Mouse (Mus musculus) embryonic facial prominence, embryonic 15.5 days (tissue): Measurements from ENCODE around the gene Mfsd2b. TPM values are rescaled to one million over a fixed set of nuclear protein-coding genes. Genes with fewer than 3 reads are reported as not detected.
"Not testable (repeated sequence)": the region's sequence is repeated elsewhere in the genome, so short reads cannot be mapped to it uniquely, and the experiment has no call there.

Source experiments
- ATAC-seq: fragments of 200-750 bp; cut with Nextera tagmentation; 2 replicates; pipeline ENCODE4 v1.8.0; 2017; ENCODE audit warnings: low read depth, moderate TSS enrichment; ENCODE audit not compliant: insufficient number of reproducible peaks, low FRiP score, low TSS enrichment
- H3K27ac ChIP-seq: fragments of 300-500 bp; sonication (generic); replicated peaks from 2 replicates; pipeline ENCODE4 v1.5.1; 2015; ENCODE audit warnings: mild to moderate bottlenecking, inconsistent platforms
- H3K27me3 ChIP-seq: fragments of 300-500 bp; sonication (generic); 2 replicates; pipeline ENCODE4 v1.6.1; 2015; ENCODE audit warnings: inconsistent platforms
- H3K36me3 ChIP-seq: fragments of 300-500 bp; sonication (generic); 2 replicates; pipeline ENCODE4 v1.6.1; 2015; ENCODE audit warnings: mild to moderate bottlenecking, inconsistent platforms
- H3K4me1 ChIP-seq: fragments of 300-500 bp; sonication (generic); 2 replicates; pipeline ENCODE4 v1.6.1; 2015; ENCODE audit warnings: inconsistent platforms
- H3K4me2 ChIP-seq: fragments of 300-500 bp; sonication (generic); replicated peaks from 2 replicates; pipeline ENCODE4 v1.6.1; 2015; ENCODE audit warnings: mild to moderate bottlenecking, inconsistent platforms
- H3K4me3 ChIP-seq: fragments of 300-500 bp; sonication (generic); replicated peaks from 2 replicates; pipeline ENCODE4 v1.5.1; 2015; ENCODE audit warnings: mild to moderate bottlenecking, inconsistent platforms
- H3K9ac ChIP-seq: fragments of 300-500 bp; sonication (generic); 2 replicates; pipeline ENCODE4 v1.6.1; 2015; ENCODE audit warnings: inconsistent platforms
- H3K9me3 ChIP-seq: fragments of 300-500 bp; sonication (generic); replicated peaks from 2 replicates; pipeline ENCODE4 v1.6.1; 2016; ENCODE audit warnings: inconsistent platforms
- WGBS: fragments of 180-500 bp; shearing (Covaris S2); methylation state at CpG from one replicate; pipeline ENCODE4 v1.1.7; 2015; 5-methylcytosine and 5-hydroxymethylcytosine counted together
- polyA plus RNA-seq: library from polyadenylated mRNA; unstranded; fragments of >200 nt; fragmentation: Nextera tagmentation; extraction: Ambion mirVana; gene quantifications from 2 replicates; pipeline ENCODE4 v1.2.1, GENCODE M21; 2015

Gene Mfsd2b
- polyA plus RNA-seq, 1 experiment from 2014 or later: 0.88 TPM

DNA sequence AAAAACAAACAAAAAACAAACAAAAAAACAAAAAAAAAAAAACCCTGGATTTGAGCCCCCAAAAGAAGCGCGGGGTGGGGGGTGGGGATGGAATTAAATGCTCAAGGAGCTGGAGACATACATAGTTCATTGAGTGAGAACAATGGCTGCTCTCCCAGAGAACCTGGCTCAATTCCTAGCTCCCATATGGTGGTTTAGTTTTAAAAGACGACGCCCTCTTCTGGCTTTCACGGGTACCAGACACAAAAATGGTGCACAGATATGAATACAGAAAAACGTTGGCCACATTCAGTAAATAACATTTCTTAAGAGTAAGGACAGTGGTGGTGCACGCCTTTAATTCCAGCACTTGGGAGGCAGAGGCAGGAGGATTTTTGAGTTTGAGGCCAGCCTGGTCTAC, 31.8 kb upstream of the Mfsd2b start:
- ATAC-seq: no peak

GRCm38 (mm10) chr12:4898024-4898423, 23.9 kb upstream of the Mfsd2b start:
- Histone ChIP-seq H3K36me3 (no peaks in the 10 kb centered on the region; the same call in 1 of the 2 replicates), H3K4me3 (no peak overlapping the region), H3K27ac (no peak overlapping the region), H3K4me1 (no peaks in the 10 kb centered on the region), H3K4me2 (no peak overlapping the region), H3K9ac (no peak overlapping the region), H3K9me3 (no peaks in the 10 kb centered on the region), H3K27me3 (no peaks in the 10 kb centered on the region)
- 89% methylated on average over 5 of the region's 5 CpGs for WGBS
- no peak for ATAC-seq

More for the DNA sequence above, 31.8 kb upstream of the Mfsd2b start:
- Histone ChIP-seq H3K9me3 (no peaks in the 10 kb centered on the region), H3K27ac (no peak overlapping the region), H3K36me3 (no peaks in the 10 kb centered on the region), H3K9ac (no peak overlapping the region), H3K4me2 (no peak overlapping the region), H3K27me3 (no peaks in the 10 kb centered on the region), H3K4me3 (no peak overlapping the region), H3K4me1 (no peaks in the 10 kb centered on the region)
- 78% methylated on average over 7 of the region's 7 CpGs for WGBS

GRCm38 (mm10) chr12:4889891-4890290, 15.7 kb upstream of the Mfsd2b start:
- Histone ChIP-seq H3K27me3 (no peaks in the 10 kb centered on the region), H3K9me3 (no peaks in the 10 kb centered on the region), H3K36me3 (peaks cover 14% of the 10 kb centered on the region; the same call in 1 of the 2 replicates), H3K4me1 (no peaks in the 10 kb centered on the region), H3K9ac (no peak overlapping the region), H3K27ac (no peak overlapping the region), H3K4me3 (no peak overlapping the region), H3K4me2 (no peak overlapping the region)
- ATAC-seq: no peak
- WGBS: 84% methylated on average over 1 of the region's 1 CpGs

- H3K4me2 ChIP-seq: no peak overlapping the region
- no peak overlapping the region for H3K4me3 ChIP-seq
- ATAC-seq: no peak
- H3K9ac ChIP-seq: no peak overlapping the region
- no peaks in the 10 kb centered on the region for H3K9me3 ChIP-seq
- no peak overlapping the region for H3K27ac ChIP-seq
- WGBS: 83% methylated on average over 2 of the region's 2 CpGs
- peaks cover 18% of the 10 kb centered on the region; the same call in 1 of the 2 replicates for H3K36me3 ChIP-seq
- H3K27me3 ChIP-seq: no peaks in the 10 kb centered on the region
- no peaks in the 10 kb centered on the region for H3K4me1 ChIP-seq
These were observed 15.1 kb upstream of the Mfsd2b start for GRCm38 (mm10) chr12:4889251-4889650.

DNA sequence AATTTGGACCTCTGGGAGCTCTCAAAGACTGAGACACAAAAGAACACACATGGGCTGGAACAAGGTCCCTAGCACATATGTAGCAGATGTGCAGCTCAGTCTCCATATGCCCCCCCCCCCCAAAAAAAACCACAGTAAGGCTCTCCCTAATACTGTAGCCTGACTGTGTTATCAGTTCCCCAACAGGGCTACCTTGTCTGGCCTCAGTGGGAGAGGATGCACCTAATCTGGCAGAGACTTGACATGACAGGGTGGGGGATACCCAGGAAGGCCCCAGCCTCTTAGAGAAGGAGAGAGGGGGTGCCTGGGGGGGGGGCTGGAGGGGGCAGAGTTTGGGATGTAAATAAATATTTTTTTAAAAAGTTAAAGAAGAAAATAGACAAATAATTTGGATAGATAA, 14.6 kb upstream of the Mfsd2b start:
- Histone ChIP-seq H3K4me3 (no peak overlapping the region), H3K27me3 (no peaks in the 10 kb centered on the region), H3K36me3 (peaks cover 19% of the 10 kb centered on the region; the same call in 1 of the 2 replicates), H3K4me2 (no peak overlapping the region), H3K9ac (no peak overlapping the region), H3K27ac (no peak overlapping the region), H3K9me3 (no peaks in the 10 kb centered on the region), H3K4me1 (no peaks in the 10 kb centered on the region)
- no peak for ATAC-seq

- not testable (repeated sequence) for ATAC-seq, H3K9ac ChIP-seq, H3K4me2 ChIP-seq, H3K27ac ChIP-seq, H3K4me3 ChIP-seq, H3K9me3 ChIP-seq, H3K27me3 ChIP-seq, H3K4me1 ChIP-seq
- WGBS: 97% methylated on average over 4 of the region's 4 CpGs
- peaks cover 20% of the 10 kb centered on the region; the same call in 1 of the 2 replicates for H3K36me3 ChIP-seq
These were observed 12.4 kb upstream of the Mfsd2b start for GRCm38 (mm10) chr12:4886581-4886980.

- ATAC-seq: no peak
- 67% methylated on average over 1 of the region's 1 CpGs for WGBS
- Histone ChIP-seq H3K9me3 (no peaks in the 10 kb centered on the region), H3K27ac (no peak overlapping the region), H3K27me3 (no peaks in the 10 kb centered on the region), H3K4me3 (no peak overlapping the region), H3K4me1 (no peaks in the 10 kb centered on the region), H3K36me3 (peaks cover 16% of the 10 kb centered on the region; the same call in 1 of the 2 replicates), H3K9ac (no peak overlapping the region), H3K4me2 (no peak overlapping the region)
These were observed 10.9 kb upstream of the Mfsd2b start for GRCm38 (mm10) chr12:4885062-4885461.

DNA sequence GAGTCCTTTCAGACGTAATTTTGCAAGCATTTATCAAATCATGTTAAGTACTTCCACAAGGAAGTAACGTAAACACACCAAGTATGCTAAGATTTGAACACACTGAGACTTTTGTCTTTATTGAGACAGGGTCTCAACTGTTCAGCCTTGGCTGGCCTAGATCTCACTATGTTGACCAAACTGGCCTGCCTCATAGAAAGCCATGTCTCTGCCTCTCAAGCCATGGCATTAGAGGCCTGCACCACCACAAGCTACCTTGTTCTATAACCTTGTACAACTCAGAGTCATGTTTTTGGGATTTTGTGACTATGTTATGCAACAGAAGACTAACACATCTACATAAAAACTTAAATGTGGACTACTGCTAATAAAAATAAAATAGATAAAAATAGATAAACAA, 7.9 kb upstream of the Mfsd2b start:
- H3K9me3 ChIP-seq: no peaks in the 10 kb centered on the region
- 77% methylated on average over 2 of the region's 2 CpGs for WGBS
- H3K9ac ChIP-seq: no peak overlapping the region
- H3K27me3 ChIP-seq: no peaks in the 10 kb centered on the region
- no peak for ATAC-seq
- peaks cover 27% of the 10 kb centered on the region for H3K36me3 ChIP-seq
- H3K27ac ChIP-seq: no peak overlapping the region
- no peak overlapping the region for H3K4me3 ChIP-seq
- H3K4me2 ChIP-seq: no peak overlapping the region
- H3K4me1 ChIP-seq: no peaks in the 10 kb centered on the region

DNA sequence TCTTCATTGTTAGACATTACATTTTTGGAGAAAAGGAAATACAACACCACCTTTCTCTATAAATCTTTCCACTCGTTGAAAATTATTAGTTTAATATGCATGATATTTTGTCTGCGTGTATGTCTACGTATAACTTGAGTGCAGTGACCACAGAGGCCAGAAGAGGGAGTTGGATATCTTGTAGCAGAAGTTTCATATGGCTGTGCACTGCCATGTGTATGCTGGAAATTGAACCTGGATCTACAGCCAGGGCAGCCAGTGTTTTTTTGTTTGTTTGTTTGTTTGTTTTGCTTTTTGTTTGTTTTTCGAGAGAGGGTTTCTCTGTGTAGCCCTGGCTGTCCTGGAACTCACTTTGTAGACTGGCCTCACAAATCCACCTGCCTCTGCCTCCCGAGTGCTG, 4.9 kb upstream of the Mfsd2b start:
- no peak overlapping the region for H3K4me2 ChIP-seq
- no peaks in the 10 kb centered on the region for H3K27me3 ChIP-seq
- no peaks in the 10 kb centered on the region for H3K9me3 ChIP-seq
- peaks cover 6% of the 10 kb centered on the region for H3K4me1 ChIP-seq
- 92% methylated on average over 5 of the region's 5 CpGs for WGBS
- ATAC-seq: no peak
- H3K4me3 ChIP-seq: no peak overlapping the region
- no peak overlapping the region for H3K9ac ChIP-seq
- H3K36me3 ChIP-seq: peaks cover 18% of the 10 kb centered on the region
- H3K27ac ChIP-seq: no peak overlapping the region

GRCm38 (mm10) chr12:4878296-4878783, 4.2 kb upstream of the Mfsd2b start:
- Histone ChIP-seq H3K27me3 (no peaks in the 10 kb centered on the region), H3K4me3 (no peak overlapping the region), H3K36me3 (peaks cover 18% of the 10 kb centered on the region), H3K9me3 (no peaks in the 10 kb centered on the region), H3K27ac (no peak overlapping the region), H3K9ac (no peak overlapping the region), H3K4me1 (peaks cover 11% of the 10 kb centered on the region), H3K4me2 (no peak overlapping the region)
- no peak for ATAC-seq
- 74% methylated on average over 9 of the region's 9 CpGs for WGBS

- H3K4me2 ChIP-seq: no peak overlapping the region
- WGBS: 73% methylated on average over 8 of the region's 8 CpGs
- no peak overlapping the region for H3K4me3 ChIP-seq
- no peak overlapping the region for H3K27ac ChIP-seq
- H3K9ac ChIP-seq: no peak overlapping the region
- H3K36me3 ChIP-seq: peaks cover 11% of the 10 kb centered on the region
- peaks cover 11% of the 10 kb centered on the region for H3K4me1 ChIP-seq
- H3K27me3 ChIP-seq: no peaks in the 10 kb centered on the region
- ATAC-seq: no peak
- no peaks in the 10 kb centered on the region for H3K9me3 ChIP-seq
These were observed 1.5 kb upstream of the Mfsd2b start for GRCm38 (mm10) chr12:4875623-4876022.

- H3K36me3 ChIP-seq: no peaks in the 10 kb centered on the region
- ATAC-seq: no peak
- H3K9me3 ChIP-seq: no peaks in the 10 kb centered on the region
- no peak overlapping the region for H3K9ac ChIP-seq
- 83% methylated on average over 6 of the region's 6 CpGs for WGBS
- peak overlapping the region; percentile 85 for H3K4me2 ChIP-seq
- H3K27ac ChIP-seq: no peak overlapping the region
- H3K4me3 ChIP-seq: peak overlapping the region; percentile 38; the same call in 1 of the 2 replicates
- no peaks in the 10 kb centered on the region for H3K27me3 ChIP-seq
- H3K4me1 ChIP-seq: peaks cover 11% of the 10 kb centered on the region
These were observed 628 bp downstream of the Mfsd2b start for GRCm38 (mm10) chr12:4873531-4873930.
